Mouse (Mus musculus) retina, adult 2 months (tissue): ENCODE results near the gene Baiap2.

Experiments
- DNase-seq: peaks from one replicate; pipeline ENCODE4 v3.0.0-alpha.2; 2012; ENCODE audit warnings: low read depth, low spot score

Gene Baiap2

DNA sequence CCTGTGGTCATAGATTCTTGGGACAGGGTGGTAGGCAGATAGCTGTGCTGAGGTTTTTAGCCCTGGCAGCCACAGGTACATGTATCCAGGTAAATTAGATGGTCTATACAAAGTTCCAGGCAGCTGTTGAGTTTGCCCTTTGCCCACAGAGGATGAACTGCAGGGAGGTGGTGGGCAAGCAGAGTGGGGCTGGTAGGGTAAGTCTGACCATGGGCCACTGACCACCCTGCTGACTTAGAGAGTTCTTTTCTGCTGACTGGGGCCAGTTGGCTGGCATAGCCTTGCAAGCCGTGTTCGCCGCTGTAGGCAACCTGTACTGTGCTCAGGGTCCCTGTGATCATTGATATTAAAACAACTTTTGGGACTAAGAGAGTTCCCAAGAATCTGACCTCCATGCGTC lies 36.1 kb downstream of the Baiap2 start:
- DNase-seq, result no peak

DNA sequence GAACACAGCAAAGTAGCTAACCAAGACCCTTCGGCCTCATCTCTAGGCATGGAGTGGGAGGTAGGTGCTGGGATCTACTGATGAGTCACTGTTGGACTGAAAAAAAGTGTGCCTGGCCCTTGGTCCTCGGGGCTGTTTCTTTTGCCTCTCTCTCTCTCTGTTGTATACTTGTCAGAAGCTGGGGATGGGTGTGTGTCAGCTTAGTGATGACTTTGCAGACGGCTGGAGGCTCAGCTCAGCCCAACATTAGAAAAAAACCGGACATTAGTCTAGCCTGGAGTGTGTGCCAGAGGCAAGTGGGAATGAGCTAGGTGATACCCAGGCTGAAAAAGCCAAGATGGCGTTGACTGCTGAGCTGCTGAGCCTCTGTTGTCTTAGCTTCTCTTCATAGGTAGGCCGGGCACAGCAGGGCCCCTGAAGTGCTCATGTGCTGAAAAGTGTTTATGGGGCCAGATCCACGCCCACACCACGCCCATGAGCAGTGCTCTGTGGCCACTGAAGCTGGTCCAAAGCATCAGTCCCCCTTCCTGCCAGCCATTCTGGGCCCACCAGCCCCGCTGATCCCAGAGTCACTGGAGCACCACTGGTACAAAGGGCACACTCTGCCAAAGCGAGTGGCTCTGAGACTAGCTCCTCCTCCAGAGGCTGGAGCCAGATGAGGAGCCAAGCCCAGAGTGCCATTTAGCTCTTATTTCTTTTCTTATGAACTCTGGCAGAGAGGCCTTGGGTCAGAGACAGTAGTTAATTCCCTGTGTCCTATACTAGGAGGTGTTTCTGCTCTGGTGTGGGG lies 37.2 kb downstream of the Baiap2 start:
- no peak for DNase-seq

DNA sequence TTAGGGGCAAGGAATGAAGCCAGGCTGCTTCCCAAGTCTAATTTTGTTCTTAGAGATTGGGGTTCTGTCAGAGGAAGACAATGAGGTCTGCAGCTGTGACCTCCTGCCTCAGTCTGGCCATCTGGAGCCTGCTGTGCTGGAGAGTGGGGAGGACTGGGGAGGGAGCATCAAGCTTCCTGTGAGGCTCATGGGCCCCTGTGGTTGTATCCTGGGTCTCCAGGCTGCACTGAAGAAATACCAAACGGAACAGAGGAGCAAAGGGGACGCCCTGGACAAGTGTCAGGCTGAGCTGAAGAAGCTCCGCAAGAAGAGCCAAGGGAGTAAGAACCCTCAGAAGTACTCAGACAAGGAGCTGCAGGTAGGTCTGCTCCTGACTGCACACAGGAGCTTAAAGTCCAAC lies 39.2 kb downstream of the Baiap2 start:
- DNase-seq, result no peak

DNA sequence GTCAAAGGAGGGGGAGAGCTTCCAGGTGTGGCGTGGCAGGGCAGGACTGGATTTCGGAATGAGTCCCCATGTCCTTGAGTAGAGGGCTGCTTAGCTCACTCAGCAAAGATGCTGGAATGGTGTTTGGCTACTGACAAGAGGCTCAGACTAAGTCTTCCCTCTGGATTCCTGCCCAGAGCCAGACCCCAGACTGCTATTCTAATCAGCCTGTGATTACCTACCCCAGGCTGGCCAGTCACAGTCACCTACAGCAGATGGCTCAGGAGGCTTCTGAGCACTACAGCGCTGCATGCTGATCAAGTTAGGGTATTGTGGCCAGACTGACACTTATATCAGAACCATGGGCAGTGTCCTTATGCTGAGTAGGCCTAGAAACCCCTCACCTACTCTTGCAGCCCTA lies 39.7 kb downstream of the Baiap2 start:
- DNase-seq, result no peak

DNA sequence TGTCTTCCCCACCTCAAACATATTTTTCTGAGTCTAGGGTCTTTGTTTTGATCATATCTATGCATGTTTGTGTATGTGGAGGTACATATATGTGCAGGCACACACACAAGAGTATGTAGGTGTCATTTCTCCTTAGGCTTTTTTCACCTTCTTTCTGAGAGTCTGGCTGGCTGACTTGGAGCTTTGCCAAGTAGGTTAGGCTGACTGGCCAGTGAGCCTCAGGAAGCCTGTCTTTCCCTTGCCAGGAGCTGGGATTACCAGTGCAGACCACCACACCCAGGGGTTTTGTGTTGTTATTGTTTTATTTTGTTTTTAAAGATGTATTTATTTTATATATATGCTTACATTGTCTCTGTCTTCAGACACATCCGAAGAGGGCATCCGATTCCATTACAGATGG lies 40.6 kb downstream of the Baiap2 start:
- no peak for DNase-seq

DNA sequence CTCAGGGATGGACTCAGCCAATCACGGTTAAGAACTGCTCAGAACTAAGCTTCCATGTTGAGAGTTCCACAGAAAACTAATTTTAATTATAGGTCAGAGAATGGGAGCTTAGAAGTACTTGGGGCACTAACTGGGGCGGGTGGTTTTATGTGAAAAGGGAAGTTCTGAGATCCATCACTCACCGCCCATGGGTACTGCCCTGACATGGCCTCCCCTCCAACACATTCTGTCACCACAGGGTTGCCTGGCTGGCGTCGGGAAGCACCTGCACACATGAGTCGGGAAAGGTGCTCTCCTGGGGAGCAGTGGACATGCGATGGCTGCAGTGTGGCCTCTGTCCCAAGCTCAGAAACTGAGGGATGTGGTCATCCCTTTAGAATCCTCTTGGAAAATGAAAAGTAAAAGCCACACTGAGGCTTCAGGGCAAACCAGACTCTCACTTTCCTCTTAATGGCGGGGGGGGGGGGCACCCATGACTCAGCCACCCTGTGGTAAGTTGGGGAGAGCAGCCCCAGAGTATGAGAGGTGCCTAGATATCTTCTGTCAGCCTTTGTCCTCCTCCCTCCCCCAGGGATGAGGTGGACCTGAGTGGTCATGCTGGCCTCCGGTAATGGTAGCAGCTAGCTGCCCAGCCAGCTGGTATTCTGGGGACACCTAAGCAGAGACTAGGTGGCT lies 44.3 kb downstream of the Baiap2 start:
- no peak for DNase-seq

DNA sequence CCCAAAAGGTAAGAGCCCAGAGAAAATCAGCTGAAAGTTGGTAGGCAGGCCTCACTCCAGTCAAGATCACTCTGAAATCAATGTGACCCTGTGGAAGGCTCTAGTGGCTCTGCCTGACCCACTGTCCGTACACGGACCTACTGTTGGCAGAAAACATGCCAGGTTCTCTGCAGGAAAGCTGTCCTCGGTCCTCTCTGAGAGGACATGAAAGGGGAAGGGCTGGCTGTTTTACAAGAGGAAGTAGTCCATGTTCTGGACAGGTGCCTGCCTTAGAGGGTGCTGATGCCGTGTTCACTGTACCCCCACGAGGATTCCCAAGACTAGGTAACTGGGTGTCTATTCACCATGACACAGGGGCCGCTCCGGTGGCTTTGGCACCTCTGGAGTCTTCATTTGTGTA lies 45.3 kb downstream of the Baiap2 start:
- no peak for DNase-seq

DNA sequence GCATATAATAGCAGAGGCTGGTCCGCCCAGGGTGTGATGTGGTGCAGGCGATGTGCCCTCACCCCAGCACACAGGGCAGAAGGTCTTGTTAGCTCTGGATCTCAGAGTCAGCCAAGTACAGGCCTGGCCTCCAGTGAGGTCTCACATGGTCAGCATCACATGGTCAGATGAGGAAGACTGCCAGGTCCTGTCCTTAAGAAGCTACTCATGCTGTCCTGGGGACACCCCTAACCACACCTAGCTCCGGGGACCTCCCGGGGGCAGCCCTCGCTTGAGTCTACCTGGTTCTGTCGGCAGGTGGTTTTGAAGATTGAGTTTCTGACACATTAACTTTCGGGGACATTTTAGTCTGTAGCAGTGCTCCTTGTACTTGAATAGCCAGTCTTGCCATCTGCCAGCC lies 45.8 kb downstream of the Baiap2 start:
- no peak for DNase-seq

DNA sequence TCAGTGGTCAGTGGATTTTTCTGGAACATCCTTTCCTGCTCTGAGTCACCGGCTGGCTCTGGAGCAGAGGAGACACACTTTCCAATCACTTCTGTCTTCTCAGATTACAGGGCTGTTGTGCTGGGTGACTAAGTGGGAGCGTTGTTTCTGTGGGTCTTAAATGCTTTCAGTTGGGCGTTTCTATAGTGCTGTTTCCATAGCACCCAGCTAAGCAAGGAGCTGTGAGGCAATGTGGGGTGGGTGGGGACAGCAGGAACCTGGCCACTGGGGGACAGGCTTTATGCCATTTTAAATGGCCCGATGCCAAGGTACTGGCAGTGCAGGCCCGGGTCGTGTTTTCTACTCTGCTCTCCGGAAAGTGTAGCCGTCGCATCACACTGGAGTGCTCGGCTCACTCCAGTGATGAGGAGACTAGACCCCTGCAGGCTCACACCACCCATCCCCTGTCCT lies 46.6 kb downstream of the Baiap2 start:
- DNase-seq, result no peak

DNA sequence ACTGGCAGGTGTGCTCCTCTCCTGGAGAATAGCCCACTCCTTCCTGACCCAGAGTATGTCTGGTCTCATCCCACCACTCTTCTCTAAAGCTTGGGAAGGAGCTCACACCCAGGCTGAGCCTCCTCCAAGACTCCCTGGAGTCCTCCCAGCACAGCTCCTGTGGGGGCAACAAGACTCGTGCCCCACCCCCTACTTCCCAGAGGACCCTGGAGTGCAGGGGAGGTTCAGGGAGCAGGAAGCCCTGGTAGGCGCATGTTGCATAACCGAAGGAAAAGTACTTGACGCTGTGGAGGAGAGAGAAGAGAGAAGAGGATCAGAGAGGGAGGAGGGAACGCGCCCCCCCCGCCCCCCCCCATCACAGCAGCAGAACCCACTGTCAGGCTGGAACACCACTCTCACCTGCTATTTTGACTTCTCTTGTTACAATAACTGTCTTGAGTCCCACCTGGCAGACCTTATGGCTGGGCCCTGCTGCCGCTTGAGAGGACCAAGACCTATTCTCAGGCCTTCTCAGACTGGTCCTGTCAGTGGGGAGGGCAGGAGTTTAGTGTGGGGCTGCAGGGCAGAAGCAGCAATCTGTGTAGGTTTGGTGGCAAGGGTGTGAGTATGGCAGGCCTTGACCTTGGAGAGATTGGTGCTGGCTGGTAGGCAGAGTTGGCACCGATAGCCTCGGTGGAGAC lies 48.2 kb downstream of the Baiap2 start:
- DNase-seq, result no peak

DNA sequence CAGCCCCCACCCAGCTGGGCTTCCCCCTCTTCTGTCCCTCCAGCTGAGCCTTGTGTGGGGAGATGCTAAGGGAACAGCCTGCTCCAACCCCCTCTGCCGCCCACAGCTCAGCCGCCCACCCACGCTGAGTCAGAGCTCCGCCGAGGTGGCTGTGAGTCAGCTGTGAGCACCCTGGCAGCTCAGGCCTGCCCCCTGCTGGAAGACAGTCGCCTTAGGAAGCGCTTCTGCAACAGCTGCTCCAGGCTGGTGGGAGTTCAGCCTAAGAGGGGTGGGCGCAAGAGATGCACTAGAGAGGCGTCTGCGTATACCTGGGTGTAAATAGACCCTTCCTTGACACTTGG lies 48.7 kb downstream of the Baiap2 start:
- peak; percentile 52 for DNase-seq

DNA sequence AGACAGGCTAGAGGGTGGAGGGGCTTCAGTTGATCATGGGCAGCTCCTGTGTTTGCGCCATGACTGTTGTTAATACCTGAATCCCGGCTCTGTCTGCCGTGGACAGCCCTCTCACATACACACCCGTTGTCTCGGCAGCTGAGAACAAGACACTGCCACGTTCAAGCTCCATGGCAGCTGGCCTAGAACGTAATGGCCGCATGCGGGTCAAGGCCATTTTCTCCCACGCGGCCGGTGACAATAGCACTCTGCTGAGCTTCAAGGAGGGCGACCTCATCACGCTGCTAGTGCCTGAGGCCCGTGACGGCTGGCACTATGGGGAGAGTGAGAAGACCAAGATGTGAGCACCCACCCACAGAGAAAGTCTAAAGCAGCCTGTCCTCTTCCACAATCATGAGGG lies 54.8 kb downstream of the Baiap2 start:
- DNase-seq, result no peak

DNA sequence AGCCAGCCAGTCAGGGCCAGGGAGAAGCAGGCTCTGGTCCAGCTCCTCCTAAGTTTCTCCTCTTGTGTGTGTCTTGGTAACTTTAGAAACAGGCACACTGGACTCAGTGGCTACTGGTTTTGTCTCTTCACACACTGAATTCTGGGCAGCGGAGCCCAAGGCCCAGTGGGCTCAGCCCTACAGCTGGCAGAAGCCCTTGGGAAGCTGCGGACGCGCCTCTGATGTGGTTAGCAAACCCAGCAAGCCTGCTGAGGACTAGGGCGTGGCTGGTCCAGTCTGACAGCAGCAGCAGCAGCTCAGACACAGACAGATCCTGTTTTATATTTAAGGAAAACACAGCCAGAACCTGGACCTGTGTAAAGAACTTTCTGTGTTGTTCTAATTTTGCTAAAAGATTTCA lies 59.5 kb downstream of the Baiap2 start:
- DNase-seq, result no peak

DNA sequence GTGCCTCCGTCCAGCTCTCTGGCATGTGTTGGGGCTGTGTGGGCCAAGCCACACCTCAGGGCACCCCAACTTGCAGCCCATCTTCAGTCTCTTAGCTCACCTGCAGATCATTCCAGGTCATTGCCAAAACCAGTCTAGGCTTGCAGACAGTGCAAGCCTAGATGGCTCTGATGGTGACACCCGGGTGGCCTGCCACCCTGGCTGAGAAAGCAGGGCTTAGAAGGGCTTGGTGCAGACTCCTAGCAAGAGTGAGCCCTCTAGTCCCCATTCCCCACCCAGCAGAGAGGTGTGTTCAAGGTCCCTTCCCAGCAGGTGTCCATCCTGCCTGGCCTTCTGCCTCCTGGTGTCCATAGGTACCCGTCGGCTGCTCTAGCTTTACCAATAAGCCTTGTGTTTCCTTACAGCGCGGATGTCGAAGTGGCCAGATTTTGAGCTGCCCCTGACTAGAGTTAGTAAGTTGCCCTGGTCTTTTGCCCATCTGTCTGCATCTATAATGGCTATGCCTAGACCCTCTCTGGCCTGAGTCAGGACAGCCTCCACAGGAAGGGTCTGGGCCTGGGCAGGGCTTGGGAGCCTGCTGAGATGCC lies 60.2 kb downstream of the Baiap2 start:
- DNase-seq, result no peak

DNA sequence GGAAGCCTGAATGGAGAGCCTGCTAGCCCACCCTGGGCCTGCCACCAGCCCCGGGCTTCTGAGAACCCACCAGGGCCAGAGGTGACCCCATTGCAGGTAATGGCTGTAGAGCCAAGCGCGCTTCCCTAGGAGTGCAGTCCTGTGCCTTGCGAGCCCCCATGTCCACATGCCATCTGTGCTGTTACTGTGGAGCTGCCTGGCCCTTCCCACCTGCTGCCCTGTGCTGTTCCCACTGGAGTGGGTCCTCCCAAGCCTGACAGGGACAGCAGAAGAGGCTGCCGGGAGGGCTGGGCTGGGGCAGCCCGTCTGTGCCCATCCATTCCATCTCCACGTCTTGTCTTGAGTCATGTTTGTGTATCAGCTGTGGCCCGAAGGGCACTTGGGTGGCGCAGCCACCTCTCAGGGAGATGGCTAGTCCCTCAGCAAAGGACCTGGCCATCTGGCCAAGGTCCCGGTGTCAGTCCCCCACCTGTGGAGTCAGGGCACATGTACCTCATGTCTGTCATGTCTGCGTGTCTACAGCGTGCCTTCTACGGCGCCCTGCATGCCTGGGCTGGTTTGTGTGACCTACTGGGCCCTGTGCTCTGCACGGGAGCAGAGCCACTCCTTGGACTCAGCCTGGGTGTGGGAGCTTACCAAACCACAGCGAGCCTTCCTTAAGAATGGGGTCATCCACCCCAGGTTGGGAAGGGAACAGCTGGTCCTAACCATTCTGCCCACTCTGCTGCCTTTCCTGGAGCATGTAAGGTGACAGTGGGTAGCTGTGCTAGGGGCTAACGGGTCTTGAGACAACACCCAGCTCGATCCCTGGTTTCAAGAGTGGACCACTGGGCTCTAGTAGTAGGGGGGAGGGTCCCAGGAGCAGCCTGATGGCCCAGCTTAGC lies 63.1 kb downstream of the Baiap2 start:
- DNase-seq, result no peak

DNA sequence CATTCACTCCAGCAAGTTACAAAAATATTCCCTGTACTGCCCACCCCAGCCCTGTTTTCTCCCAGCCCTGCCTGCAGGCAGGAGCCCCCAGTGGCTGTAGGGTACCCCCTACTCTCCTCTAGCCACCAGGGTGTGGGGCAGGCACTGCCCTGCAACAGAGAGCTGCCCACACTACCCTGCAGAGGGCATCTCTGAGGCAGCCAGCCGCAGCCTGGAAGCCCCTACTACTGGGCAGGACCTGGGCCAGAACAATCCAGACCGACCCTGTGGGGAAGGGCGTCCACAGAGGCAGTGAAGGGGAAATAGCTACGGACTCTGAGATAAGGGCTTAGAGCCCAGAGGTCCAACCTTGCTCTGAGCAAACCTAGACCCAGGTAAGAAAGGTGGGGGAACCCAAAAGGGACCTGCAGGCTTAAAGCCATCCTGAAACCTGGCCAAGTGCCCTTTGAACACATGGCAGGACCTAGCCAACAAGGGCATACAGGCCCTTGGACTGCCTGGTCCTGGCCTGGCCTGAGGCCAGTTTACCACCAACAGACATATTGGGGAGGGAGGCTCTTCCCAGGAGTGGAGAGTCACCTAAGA lies 65.0 kb downstream of the Baiap2 start:
- DNase-seq, result no peak

DNA sequence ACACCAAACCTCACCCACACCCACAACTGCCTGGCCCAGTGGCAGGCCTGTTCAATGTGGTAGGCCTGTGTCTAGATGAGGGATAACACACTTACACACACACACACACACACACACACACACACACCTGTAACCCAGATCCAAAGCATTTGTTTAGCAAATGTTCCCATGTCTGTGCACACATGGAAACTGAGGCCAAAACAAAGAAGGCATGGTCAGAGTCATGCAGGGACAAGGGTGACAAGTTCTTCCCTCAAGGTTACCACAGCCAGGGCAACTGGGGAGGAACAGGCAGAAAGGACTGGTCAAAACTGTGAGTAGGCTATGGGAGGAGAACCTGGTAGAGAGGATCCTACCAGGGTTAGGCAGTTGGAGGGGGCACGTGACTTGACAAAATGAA lies 65.9 kb downstream of the Baiap2 start:
- DNase-seq, result no peak

DNA sequence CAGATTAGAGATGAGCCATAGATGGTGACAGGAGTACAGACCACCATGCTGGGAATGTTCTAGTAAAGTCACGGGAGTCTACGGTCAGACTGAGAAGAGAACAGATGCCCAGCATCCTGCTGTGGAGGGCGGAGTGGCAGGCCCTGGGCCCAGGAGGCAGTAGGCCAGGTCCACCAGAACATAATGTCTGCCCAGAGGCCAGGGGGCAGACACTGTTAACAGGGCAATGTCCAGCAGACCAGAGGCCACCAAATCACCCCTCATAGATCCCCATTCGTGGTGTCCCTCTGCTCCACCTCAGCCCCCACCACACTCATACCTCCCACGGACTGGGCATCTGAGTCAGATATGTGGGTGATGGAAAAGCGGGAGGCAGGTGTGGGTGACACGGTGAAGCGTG lies 66.4 kb downstream of the Baiap2 start:
- DNase-seq, result no peak

DNA sequence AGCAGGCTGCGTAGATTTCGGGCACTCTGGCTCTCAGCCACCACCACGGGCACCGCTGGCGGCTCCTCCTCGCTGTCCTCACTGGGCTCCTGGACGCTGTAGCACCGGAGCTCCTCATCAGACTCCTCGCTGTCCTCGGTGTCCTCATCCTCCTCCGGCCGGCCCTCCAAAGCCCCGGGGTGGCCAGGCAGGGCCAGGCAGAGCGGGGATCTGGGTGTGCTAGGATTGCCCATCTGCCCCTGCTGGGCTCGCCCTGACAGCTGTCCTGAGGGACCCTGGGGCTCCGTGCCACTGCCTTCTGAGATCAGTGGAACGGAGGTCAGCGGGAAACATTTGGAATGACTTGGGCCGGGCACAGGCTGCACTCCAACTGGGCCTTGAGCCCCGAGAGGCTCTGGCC lies 67.4 kb downstream of the Baiap2 start:
- no peak for DNase-seq

DNA sequence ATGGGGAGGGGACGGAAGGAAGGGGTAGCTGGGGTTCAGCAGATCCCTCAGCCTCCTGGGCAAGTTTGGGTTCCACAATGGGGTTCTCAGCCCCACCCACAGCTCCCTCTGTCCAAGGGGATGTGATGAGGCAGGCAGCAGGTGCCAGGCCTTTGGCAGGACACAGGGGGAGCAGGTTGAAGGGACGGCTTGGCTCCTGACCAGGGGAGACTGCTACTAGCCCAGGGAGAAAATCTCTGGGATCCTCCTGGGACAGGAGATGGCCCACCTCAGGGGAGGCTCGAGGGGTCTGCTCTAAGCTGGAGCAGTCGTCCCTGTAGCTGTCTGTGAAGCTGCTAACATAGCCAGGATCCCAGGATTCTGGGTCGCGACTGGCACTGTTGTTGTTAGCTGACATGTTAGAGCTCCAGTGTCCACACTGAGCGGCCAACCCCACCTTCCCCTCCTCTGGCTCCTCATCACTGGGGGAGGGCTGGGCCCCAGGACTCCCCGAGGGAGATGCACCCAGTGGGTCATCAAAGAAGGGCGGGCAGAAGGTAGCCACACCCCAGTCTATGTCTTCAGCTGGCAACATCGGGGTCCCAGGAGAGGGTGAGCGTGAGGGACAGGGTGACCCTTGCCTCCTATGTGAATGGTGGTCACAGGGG lies 68.7 kb downstream of the Baiap2 start:
- DNase-seq, result no peak
